Mouse (Mus musculus): ENCODE measurements at regions not wholly inside any gene's neighbourhood (a gene's known extent, or its start where the extent isn't known, plus 50 kb on each side); places are given as distances from the start of the nearest gene placed in this dataset.

- TF ChIP-seq EP300 (IDR thresholded peaks at IDR 0.05), result no peak
- no peak for TF ChIP-seq CTCF (IDR thresholded peaks at IDR 0.05)
Observed at GRCm38 (mm10) chr15:74294109-74294508, 342.0 kb downstream of the Mroh4 start.

All from lung, postnatal 0 days (tissue).